Mouse (Mus musculus): ENCODE measurements around the gene 1700020D05Rik.

1700020D05Rik gene

GRCm38 (mm10) chr19:5477004-5477667 is 26.5 kb downstream of the 1700020D05Rik start:
- DNase-seq (ENCODE audit: low read depth, low spot score) = no peak

DNA sequence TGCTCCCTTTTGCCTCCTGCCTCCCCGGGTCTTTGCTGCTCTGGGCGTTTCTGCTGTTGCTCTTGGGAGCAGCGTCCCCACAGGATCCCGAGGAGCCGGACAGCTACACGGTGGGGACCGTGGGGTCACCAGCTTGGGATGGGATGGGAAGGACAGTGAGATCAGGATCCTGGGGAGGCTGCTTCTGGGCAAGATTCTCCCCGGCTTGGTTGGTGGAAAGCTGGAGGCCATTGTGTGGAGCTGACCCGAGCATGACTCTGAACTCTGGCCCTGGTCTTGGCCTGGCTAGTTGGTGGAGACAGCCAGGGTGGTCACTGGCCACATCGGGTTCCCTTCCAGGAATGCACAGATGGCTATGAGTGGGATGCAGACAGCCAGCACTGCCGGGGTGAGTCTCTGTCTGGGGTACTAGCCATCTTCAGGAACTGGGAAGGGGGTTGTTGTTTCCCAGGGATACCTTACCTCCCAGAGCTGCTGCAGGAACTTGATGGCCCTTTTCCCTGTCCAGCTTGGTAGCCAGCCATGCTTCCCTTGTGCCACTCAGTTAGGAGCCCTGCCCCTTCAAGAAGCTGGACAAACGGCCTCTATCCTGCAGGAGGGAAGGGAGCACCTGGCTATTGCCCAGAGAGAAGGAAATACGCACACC is 28.4 kb downstream of the 1700020D05Rik start:
- DNase-seq (ENCODE audit: low read depth, low spot score) = no peak

DNA sequence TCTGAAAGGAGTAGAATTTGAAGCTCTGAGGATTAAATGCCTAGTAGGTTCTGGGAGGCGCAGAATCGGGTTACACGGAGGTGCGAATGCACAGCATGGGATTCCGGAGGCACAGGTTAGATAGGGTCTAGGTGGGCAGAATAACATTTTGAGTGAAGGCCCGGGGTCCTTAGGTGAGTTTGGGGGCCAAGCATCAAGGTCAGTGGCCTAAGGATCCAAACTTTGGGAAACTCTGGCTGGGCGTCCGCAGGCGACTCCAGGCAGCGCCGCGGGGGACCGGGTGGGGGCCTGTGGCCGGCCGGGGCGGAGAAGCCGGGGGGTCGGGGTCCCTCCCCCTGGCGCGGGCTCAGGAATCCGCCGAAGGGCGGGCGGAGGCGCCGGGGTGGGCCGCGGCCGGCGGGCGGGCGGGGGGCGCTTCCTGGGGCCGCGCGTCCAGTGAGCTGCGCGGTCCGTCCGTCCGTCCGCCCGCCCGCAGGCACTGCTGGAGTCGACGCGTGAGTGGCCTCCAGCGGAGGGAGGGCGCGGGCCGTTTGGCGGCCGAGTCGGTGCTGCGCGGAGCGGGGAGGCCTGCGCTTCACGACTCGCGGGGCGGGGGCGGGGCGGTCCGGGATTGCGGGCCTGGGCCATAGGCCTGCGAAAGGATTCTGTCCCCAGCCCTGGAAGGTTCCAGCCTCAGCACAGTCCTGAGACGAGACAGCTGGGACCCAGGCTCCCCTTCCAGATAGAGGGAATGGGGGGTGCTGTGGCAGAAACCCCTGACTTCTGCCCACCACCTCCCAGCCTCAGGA is 29.1 kb downstream of the 1700020D05Rik start:
- no peak for DNase-seq (ENCODE audit: low read depth, low spot score)

GRCm38 (mm10) chr19:5473720-5474119 is 29.9 kb downstream of the 1700020D05Rik start, which contains the start of gene Efemp2:
Gene Efemp2 (plus strand): TSS chr19:5473954.
- no peak for DNase-seq (ENCODE audit: low read depth, low spot score)

GRCm38 (mm10) chr19:5472857-5473256 is 30.7 kb downstream of the 1700020D05Rik start:
- no peak for DNase-seq (ENCODE audit: low read depth, low spot score)

DNA sequence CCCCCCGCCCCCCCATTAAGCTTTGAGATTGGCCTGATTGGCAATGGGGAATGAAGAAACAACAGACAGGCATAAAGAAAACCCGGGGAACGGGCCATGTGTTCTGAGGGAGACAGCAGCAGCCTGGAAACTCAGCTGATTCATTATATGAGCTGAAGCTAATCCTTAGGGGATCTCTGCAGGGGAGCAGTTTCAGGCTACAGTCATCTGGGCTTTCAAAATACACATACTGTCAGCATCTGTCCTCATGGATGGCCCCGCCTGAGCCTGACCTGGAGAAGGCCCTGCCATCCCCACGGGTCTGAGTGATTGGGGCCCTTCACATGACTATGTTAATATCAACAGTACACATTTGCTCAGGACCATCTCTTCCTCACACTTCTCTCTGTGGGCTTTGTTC is 31.7 kb downstream of the 1700020D05Rik start:
- no peak for DNase-seq (ENCODE audit: low read depth, low spot score)

GRCm38 (mm10) chr19:5468374-5468773 is 35.2 kb downstream of the 1700020D05Rik start, which contains the start of gene Ctsw:
Gene Ctsw (minus strand): TSS chr19:5468507.
- no peak for DNase-seq (ENCODE audit: low read depth, low spot score)

DNA sequence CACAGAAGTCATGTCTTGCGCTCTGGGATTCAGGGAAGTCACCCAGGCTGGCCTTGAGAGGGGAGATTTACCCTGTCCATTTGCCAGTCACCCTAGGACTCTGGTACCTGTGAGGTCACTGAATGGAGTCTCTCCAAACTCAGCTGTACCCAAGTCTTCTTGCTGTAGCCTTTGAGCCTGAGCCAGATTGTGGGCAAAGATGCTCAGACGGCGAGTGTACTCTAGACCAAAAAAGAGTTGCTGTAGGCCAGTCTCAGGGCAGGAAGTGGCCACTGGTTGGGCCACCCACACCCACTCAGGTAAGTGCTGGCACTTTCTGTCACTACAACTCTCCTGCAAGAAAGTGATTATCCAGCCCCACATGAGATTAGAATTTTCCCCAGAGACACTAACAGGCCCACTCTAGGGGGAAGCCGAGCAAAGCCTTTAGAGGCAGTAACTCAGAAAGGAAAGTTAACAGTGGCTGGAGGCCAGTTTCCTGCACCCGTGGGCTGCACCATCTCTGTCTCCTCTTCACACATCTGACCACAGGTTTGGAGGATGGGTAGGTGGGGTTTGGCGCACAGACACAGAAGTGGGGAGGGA is 36.6 kb downstream of the 1700020D05Rik start:
- no peak for DNase-seq (ENCODE audit: low read depth, low spot score)

DNA sequence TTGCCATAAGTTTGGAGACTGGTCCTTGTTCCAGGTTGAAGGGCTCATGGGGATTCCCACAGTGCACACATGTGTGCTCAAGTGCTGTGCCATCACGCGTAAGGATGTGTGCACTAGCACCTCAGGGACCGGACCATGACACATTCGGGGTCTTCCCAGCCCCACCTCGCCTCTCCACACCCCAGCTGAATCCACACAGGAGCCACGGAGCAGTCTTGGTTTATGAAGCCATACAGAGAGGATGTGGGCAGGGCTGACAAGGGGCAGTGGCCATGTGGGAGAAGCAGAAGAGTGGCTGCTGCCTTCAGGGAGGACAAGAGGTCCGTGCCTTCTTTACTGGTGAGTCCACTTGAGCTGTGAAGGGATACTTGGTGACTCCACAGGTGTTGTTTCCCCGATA is 38.5 kb downstream of the 1700020D05Rik start:
- no peak for DNase-seq (ENCODE audit: low read depth, low spot score)

DNA sequence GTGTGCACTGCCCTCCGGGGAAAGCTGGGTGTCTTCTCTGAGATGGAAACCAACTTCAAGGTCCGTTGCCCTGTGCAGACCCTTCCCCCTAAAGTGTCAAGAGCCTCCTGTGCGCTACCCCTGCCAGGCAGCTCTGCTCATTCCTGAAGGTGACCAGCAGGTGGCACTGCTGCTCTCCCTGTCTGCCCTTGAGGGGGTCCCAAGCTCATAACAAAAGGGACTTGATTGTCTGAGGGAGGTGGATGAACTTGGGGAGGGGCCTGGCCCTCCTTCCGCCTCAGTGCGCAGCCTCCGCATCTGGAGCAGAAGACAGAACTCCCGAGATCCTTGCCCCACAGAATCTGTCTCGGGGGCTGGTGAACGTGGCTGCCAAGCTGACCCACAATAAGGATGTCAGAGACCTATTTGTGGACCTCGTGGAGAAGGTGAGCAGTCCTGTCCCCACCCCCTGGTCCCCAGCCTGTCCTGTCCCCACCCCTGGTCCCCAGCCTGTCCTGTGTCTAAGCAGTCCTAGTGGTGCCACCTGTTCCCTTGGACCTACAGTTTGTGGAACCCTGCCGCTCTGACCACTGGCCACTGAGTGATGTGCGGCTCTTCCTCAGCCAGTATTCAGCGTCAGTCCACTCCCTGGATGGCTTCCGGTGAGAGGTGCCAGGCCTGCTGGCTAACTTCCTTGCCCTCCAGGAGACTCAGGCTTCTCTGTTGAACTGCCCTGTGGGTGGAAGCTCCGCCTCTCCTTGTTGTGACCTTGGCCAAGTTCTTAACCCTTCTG is 39.6 kb downstream of the 1700020D05Rik start:
- no peak for DNase-seq (ENCODE audit: low read depth, low spot score)

- DNase-seq (ENCODE audit: low read depth, low spot score) = no peak
These were observed 40.4 kb downstream of the 1700020D05Rik start for GRCm38 (mm10) chr19:5463212-5463611.

GRCm38 (mm10) chr19:5461411-5461810 is 42.2 kb downstream of the 1700020D05Rik start:
- DNase-seq (ENCODE audit: low read depth, low spot score) = no peak

DNA sequence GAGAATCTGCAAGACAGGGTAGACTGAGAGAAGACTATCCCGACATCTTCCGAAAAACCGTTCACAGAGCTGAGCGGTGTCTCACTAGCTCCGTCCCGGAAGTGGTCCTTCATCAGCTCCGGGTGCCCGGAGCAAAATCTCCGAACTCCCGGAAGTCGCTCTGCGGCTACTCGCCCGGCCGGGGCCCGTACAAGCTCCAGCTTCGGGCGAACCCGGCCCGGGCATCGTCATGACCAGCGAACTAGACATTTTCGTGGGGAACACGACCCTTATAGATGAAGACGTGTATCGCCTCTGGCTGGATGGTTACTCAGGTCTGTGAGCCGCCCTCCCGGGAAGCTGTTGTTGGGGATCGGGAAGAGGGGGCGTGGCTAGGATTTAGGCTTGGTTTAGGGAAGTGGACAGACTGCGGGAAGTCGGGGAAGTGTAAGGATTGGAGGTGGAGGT is 43.1 kb downstream of the 1700020D05Rik start, which contains the start of gene Fibp:
TSS of gene Fibp (plus strand) at position 151 of the 447 bp plus-strand sequence.
- peak; percentile 87 for DNase-seq (ENCODE audit: low read depth, low spot score)

- no peak for DNase-seq (ENCODE audit: low read depth, low spot score)
These were observed 43.7 kb downstream of the 1700020D05Rik start for GRCm38 (mm10) chr19:5459896-5460295.

DNA sequence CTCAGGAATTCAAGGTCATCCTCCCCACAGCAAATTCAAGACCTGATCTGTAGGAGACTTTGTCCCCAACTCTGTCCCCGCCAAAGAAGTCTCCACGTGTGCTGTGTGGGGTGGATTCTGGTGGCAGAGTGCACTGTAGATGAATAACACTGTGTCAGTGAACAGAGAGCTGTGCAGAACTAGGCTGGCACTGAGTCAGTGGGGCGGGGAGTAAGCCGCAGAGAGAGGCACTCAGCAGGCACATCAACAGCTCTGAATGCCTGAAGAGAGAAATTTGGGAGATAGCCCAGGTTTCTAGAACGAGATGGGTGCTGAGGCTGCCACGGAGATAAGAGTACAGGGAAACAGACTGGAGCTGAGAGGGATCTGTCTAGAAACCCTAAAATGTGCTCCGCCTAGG is 44.6 kb downstream of the 1700020D05Rik start:
- DNase-seq (ENCODE audit: low read depth, low spot score) = peak; percentile 72

DNA sequence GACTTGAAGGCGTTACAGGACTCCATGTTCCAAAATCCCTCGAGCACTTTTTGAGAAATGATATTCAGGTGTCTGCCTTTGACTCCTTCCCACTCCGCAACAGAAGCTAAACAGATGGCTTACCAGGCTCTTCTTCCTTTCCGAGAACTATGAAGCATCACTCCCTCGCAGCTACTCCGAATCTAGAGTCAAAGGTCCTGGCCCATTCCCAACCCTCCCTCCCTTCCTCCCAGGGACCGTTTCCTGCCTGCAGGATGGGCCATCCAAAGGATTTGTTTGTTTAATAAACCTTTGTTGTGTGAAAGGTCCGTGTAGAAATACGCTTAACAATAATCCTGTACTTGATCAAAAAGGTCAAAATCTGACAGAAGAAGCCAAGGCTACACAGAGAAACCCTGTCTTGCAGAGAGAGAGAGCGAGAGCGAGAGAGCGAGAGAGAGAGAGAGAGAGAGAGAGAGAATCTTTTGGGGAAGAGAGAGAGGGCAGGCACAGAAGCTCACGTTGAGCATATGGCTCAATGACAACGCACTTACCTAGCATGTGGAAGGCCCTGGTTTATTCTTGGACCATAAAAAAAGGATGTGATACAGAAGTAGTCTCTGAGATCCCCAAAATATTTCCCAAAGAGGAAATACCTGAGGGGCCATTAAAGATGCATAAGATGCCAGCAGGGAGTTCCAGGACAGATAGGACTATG is 45.7 kb downstream of the 1700020D05Rik start, which contains the start of gene Ccdc85b:
TSS of gene Ccdc85b (minus strand) at position 149 of the 697 bp plus-strand sequence.
- DNase-seq (ENCODE audit: low read depth, low spot score) = no peak

DNA sequence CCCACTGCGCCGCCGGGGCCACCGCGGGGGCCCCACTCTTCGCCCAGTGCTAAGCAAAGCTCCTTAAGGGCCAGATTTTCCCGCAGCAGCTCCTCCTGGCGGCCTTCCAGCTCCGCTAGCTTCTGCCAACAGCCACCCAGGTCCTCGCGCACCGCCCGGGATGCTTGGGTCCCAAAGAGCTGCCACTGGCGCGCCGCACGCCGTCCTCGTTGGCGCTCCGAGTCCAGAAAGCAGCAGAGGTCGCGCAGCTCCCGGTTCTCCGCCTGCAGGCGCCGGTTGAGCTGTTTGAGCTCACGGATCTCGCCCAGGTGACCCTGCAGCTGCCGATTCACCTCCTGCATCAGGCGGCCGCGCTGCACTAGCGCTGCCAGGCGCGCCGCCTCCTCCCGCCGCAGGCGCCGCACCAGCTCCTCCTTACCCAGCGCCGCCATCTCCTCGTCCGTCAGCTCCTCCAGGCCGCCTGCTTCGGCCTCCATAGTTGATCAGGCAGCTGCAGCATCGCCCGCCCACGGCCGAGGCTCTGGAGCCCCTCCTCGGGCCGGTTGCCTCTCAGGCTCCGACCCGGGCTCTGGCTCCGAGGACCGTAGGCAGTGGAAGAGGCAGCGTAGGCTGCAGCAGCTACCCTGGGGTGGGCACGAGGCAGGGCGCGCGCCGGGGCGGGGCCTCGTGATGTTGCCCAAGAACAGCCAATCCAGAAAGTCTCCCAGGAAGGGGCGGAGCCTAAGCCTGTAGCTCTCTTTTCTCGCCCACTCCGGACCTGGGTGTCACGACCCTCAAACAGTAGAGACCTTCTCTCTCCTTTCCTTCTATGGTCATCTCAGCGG is 46.5 kb downstream of the 1700020D05Rik start:
- peak; percentile 91 for DNase-seq (ENCODE audit: low read depth, low spot score)

DNA sequence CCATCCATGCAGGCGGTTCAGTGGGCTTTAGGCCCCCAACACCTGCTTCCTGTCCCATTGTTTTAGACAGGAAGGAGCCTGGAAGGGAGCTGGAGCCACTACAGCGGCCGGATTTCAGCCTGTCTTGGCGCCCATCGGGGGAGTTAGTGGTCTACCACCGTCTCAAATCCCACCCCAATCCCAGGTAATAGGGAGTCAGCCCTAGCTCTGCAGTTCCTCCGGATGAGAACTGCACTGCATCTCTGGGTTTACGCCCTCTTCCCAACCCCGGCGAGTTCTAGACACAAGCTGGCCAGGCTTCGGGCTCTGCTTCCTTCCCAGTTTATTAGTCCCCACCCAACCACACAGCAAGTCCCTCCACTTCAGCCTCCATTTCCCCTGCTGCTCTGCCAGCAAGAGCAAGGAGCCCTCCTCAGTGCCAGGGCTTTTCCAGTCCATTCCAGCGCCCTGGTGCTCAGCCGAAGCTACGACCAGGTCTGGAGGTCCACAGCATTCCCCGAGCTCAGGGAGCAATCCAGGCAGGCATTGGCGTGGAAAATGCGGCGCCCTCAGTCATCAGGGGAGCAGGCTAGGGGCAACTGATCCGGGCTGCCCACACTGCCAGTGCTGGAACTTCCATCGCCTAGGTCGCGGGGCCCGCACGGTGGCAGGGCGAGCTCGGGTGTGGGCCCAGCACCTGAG is 47.2 kb downstream of the 1700020D05Rik start:
- DNase-seq (ENCODE audit: low read depth, low spot score) = no peak

DNA sequence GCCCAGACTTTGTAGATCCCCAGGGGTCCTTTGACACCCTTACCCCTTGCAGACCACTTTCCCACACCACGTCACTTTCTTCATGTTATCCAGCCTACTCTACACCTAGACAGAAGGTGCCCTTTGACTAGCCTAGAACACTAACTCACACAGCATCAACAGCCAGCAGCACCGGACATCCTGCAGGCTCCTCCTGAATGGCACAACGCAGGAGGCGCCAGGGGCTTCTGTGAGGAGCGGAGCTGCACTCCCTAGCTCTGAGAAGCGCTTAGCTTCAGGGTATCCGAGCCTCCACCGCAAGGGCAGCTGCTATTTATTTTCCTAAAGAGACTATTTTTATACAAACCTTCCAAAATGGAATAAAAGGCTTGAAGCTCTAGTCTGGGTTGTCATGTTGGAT is 48.0 kb downstream of the 1700020D05Rik start:
- DNase-seq (ENCODE audit: low read depth, low spot score) = no peak

All from telencephalon, adult 2 months (tissue).